Mouse (Mus musculus): Measurements from ENCODE around the gene Erbin. TPM values are rescaled to one million over a fixed set of nuclear protein-coding genes. Genes with fewer than 3 reads are reported as not detected.
A peak's percentile ranks its signal among the peaks of the same experiment; 100 is the strongest.

Gene Erbin
- total RNA-seq (2021) = 83.6 and 87.6 TPM in 2 replicates
- long read RNA-seq, experiment 1, full-length matches to known transcripts = 3 of 16 reads
- long read RNA-seq, experiment 1, partial matches to known transcripts = 8 of 16 reads
- long read RNA-seq, experiment 1, other reads (novel, unspliced or antisense) = 5 of 16 reads
- long read RNA-seq, experiment 2, full-length matches to known transcripts = 4 of 13 reads
- long read RNA-seq, experiment 2, partial matches to known transcripts = 6 of 13 reads
- long read RNA-seq, experiment 2, other reads (novel, unspliced or antisense) = 3 of 13 reads

DNA sequence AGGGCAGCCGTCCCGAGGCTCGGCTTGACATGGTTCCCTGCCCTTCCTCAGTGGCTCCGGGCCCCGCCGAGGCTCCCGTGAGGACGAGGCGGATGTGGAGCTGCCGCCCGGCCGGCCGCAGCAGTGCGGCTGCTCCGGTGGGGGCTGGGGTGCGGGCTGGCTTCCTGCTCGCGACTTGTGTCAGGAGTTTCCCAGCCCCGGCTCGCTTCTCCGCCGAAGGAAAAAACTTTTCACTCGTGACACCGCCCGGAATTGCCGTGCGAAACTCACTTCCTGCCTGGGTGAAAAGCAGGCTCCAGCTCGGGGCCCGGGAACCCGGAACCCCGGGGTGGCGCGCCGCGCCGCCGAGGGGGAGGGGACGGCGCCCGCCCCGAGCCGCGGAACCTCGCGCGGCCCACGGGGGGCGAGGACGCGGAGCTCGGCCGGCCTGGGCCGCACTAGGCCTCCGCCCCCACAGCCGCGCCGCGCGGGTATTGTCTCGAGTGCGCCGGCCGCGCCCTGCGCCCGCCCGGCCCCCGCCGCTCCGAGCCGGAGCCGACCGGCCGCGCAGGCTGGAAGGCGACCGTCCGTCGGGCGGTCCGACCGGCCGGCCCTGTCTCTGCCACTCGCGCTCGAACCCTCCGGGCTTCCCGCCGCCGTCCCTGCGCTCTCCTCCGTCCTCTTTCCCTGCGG lies at the start of gene Erbin:
Erbin (minus strand) TSS at position 254 of the 672 bp plus-strand sequence.
- DNase-seq = peak; percentile 91

DNA sequence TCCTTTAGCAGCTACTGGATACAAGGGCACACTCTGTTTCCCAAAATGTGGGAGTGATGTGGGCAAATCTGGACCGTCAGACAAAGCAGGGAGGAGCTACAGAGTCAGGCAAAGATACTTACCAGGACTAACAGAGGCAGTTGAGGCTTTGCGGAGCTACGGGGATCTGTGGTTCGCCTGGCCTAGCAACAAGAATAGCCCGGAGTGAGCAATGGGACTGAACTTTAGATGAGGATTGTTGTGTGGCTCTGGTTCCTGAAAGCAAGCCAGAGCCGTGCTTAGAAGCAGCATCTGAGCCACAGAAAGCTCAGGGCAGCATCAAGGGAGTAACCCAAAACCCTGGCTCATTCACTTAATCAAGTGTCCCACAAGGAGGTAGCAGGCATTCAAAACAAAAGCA lies 49.6 kb upstream of the Erbin start:
- DNase-seq = no peak

- no peak for DNase-seq
These were observed 47.7 kb upstream of the Erbin start for GRCm38 (mm10) chr13:103967987-103968386.

GRCm38 (mm10) chr13:103966696-103967215 lies 46.4 kb upstream of the Erbin start:
- DNase-seq = no peak

GRCm38 (mm10) chr13:103965187-103965586 lies 44.9 kb upstream of the Erbin start:
- DNase-seq = no peak

DNA sequence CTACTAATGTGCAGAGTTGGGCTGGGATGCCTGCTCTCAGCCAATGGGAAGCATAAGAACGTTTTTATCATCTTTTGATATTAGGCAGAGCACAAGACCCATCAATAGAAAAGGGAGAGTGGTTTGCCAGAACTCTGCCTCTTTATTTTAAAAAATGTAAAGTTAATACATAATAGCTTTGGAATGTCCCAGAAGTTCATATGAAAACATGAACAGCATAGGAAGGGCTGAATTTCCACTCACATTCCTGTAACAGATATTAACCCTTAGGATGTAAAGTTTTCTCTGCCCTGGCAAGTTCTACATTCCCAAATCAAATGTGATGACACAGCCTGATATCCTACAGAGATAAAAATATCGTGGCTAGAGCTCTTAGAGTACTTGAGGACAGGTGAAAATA lies 42.8 kb upstream of the Erbin start:
- no peak for DNase-seq

GRCm38 (mm10) chr13:103959841-103960240 lies 39.5 kb upstream of the Erbin start:
- peak; percentile 76 for DNase-seq

GRCm38 (mm10) chr13:103958607-103959123 lies 38.4 kb upstream of the Erbin start:
- peak; percentile 11 for DNase-seq

- DNase-seq = no peak
These were observed 37.0 kb upstream of the Erbin start for GRCm38 (mm10) chr13:103957175-103957940.

DNA sequence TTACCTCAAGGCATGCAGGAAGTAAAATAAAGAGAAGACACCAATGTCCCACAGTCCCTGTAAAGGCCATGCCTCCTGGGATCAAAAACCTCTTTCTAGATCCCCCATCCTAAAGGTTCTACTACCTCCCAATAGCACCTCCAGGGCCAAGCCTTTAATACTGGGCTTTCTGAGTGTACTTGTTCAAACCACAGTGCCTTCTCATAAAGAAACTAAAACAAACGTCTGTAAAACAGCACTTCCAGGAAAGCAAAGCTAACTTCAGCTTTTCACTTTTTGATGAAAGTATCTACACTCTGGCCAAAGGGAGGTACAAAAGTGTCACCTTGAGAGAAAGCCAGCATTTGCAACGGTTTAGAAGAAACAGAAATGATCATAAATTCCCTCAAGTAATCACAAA lies 35.3 kb upstream of the Erbin start:
- DNase-seq = no peak

DNA sequence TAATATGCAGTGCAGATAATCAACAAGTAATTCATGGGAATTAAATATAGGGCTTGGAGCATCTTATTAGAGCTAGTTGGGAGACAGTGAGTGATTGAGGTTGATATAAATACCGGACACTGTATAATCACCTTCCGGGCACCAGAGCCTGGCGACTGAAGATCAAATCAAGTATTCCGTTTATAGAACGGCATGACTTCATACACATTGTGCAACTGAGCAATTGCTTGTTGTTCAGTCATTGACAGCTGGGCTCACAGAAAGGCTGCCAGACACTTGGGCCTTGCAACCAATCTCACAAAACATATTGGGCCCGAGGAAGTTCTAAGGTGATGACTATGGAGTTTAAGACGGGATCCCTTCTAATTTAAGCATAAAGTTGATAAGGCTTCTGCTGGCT lies 31.1 kb upstream of the Erbin start:
- DNase-seq = peak; percentile 12

DNA sequence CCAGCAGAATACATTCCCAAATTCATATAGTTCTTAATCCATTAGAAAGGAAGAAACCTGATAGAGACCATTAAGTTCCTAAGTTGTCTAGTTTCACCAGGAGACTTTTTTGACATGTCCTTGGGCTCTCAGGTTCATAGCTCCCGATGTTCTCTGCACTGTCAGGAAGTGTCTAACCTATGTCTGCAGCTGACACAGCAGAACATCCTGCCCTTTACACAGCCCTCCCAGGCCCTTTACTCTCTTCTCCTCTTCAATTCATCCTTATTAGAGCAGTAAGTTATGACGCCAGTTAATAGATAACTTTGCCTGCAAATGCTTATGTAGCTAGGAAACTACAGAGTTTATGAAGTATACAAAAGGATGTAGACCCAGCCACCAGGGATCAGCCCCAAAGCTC lies 20.5 kb upstream of the Erbin start:
- no peak for DNase-seq

DNA sequence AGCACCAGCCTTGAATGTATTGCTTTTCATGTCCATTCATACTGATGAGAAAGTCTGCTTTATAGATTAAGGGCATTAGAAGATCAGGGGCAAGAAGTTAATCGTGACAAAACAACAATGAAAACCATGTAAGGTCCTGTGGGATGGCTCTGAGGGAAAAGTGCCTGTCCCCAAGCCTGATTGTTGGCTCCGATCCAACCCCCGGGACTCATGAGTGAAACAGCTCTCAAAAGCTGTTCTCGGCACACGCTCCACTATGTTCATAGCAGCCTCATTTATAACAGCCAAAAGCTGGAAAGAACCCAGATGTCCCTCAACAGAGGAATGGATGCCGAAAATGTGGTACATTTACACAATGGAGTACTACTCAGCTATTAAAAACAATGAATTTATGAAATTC lies 4.3 kb upstream of the Erbin start:
- DNase-seq = peak; percentile 43

- DNase-seq = no peak
These were observed 3.2 kb upstream of the Erbin start for GRCm38 (mm10) chr13:103923402-103924065.

DNA sequence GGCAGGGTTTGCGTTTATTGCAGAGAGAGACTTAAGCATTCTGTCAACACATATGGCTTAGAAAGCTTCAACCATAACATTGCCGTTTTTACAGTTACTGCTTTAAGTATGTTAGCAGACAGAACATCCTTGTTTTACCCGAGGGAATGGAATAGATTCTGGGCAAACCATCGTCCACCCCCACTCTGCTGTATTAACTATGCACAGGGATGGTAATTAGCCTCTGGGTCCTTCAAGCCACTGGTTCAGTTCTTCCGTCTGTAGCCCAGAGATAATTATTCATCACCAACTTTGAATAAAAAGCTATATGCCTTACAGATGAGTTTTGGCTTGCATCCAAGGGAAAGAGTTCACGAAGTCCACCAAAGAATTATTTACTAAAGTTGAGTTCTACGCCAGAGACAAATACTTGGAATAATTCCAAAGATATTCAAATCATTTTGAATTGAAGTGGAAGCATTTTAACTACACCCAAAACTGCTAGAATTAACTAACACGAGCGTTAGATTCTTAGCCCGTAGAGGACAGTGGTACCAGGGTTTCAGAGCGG lies 1.6 kb upstream of the Erbin start:
- no peak for DNase-seq

DNA sequence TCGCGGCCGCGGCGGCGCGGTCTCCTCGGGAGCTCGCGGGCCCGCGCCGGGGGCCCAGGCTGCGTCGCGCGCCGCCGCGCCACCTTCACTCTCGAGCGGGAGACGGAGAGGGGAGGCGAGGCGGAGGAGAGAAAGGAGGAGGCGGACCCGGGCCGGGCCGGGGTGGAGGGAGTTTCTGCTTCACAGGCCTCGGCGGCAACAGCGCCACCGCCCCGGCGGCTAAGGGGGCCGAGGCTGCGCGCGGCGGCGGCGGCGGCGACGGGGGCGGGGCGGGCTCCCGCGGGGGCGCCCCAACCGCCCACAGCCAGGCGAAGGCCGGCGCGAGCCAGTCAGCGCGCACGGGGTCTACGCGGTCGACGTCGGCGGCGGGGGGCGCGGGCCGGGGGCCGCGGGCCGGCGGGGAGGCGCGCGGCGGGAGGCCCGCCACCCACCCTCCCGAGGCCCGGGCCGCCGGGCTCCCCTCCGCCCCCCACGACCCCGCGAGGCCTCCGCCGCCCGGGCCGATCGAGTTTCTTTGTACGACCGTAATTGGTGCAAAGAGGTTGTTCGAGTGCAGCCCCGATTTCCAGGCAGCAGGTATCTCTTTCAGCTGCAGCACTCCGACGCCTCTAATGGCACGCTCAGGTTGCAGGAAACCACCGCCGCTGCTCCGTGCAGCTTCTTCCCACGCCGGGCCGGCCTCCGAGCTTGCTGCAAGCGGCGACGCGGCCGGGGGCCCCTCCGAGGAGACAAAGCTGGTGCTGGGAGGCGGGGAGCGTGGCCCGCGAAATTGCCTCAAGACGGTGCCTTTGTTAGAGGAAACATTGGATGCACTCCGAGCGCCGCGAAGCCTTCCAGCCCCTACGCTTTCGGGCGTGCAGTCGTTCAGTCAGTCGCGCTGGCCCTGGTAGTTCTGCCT lies 868 bp upstream of the Erbin start:
- DNase-seq = peak; percentile 95

DNA sequence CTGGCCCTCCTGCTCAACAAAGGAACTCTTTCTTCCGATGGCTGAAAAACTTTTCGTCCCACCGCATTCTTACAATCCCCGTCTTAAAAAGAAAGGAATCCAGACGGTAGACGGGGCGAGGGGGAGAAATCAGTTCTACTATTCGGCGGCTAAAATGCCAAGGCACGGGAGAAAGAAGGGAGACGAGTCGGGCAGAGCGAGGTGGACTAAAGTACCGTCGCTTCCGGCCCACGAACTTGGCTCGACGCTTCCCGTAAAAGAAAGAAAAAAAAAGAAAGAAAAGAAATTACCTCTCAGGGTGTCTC lies 406 bp downstream of the Erbin start:
- no peak for DNase-seq

GRCm38 (mm10) chr13:103919234-103919955 lies 919 bp downstream of the Erbin start:
- peak; percentile 36 for DNase-seq

DNA sequence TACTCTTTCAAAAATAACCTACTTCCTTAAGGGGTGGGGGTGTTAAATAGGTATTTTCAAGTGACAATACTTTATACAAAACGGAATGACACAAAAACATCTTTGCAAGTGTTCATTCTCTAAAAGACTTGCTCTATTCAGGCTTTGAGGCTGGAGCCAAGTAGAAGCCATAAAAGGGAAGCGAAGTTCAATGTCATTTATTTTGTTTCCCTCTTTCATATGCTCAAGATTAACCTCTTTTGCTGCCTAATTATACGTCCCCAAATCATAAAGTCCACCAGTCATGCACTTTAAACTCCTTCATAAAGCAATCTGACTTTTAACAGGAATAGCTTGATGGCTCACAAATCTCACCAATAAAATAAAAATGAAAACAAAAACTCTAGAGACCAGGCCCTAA lies 1.9 kb downstream of the Erbin start:
- no peak for DNase-seq

GRCm38 (mm10) chr13:103914114-103914736 lies 6.1 kb downstream of the Erbin start:
- no peak for DNase-seq
